Mouse (Mus musculus): ENCODE results near the gene Olfr777.
"Not testable (repeated sequence)": the region's sequence is repeated elsewhere in the genome, so short reads cannot be mapped to it uniquely, and the experiment has no call there.

Gene Olfr777

DNA sequence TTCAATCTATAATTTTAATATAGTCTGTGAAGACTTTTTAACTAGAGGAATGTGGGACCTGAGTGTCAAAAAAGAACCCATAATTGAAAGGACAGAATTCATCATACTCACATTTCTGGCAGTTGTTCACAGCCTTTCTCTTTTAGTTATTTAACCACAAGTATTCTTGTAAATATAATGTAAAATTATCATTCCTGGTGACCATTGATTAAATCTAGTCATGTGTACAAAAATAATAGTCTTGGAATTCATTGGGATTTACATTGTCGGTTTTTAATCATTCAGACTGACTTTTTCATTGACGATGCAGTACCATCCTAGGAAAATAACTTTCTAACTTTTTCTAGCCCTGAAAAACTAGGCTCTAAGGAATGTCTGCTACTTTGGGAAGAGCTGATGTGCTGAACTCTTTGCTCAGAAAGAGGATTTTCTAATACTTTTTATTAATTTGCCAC is at the start of gene Olfr777:
TSS of gene Olfr777 (minus strand) at position 405 of the 455 bp plus-strand sequence.
- no peak for DNase-seq

DNA sequence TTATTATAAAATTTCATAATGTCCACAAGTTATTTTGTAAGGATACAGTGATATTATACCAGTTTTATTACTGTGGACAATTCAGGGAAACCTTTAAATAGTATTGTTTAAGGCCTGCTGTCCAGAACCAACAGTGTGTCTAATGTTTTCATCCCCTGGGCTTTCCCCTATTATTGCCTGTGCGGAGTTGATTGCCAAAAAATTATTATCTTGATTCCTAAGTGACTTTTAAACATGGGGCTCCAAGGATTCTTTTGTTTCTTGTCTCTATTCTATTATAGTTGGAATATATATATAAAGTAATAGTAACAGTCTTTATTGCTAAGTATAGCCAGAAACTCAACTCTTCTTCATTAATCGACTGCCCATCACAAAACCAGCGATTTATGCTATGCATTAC is 46.5 kb upstream of the Olfr777 start, which contains the start of gene Olfr780:
TSS of gene Olfr780 (plus strand) at position 301 of the 400 bp plus-strand sequence.
- DNase-seq = no peak

DNA sequence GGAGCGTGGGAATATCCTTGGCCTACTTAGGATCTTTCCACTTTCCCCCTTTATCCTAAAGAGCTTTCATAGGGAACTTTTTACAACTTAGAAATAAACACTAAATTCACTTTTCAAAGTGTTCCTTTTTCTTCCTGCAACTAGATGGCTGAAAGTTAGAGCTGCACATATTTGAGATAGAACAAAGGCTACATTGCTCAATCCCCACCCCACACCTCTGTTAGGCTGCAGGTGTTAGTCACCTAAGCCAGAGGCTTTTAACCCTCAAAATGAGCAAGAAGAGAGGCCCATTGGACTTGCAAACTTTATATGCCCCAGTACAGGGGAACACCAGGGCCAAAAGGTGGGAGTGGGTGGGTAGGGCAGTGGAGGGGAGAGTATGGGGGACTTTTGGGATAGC is 42.2 kb upstream of the Olfr777 start:
- DNase-seq = not testable (repeated sequence)

DNA sequence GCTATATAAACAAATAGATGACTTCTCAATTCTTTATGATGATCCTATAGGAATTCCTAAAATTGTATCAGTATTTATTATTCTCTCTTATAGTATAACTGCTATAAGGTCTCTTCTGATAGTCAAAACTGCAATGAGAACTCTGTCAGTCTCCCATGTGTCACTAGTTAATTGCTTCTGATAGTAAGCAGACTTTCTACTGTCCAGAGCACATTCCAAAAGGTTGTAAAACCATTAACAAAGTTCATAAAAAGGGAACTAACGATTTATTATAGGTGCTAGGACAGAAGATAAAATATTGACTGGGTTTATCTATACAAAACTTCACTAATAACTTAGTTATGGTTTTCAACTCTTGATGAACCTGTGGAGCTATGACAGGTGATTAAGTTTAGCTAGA is 41.7 kb upstream of the Olfr777 start:
- not testable (repeated sequence) for DNase-seq

DNA sequence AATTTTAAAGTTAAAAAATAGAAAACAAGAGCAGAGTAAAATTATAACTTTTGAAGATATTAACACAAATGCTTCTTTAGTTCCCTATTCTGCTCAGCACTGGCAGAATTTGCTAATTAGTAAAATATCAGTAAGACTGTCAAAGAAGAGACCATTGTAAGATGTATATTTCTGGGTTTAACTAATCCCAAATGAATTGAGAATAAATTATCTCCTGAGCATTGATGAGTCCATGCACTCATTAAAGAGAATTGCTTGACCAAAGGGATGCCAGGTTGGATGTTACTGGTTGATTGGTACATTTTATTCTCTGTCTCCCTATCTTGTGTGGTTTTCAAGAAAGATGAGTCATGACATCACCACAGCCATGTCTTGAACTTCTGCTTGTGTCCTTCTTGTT is 12.5 kb downstream of the Olfr777 start, which contains the start of gene Olfr776:
TSS of gene Olfr776 (plus strand) at position 301 of the 400 bp plus-strand sequence.
- no peak for DNase-seq

DNA sequence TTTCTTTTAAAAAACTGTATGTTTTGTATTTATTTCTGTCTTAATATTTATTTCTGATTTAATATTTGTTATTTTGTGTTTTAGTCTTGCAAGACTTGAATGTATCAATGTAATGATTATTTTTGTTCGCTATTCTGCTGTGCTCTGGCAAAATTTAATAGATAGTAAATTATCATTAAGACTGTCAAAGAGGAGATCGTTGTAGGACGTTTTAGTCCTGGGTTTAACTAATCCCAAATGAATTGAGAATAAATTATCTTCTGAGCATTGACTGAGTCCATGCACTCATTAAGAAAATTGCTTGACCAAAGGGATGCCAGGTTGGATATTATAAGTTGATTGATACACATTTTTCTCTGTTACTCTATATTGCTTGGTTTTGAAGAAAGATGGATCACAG is 23.2 kb downstream of the Olfr777 start, which contains the start of gene Olfr775:
TSS of gene Olfr775 (plus strand) at position 301 of the 400 bp plus-strand sequence.
- DNase-seq = no peak

DNA sequence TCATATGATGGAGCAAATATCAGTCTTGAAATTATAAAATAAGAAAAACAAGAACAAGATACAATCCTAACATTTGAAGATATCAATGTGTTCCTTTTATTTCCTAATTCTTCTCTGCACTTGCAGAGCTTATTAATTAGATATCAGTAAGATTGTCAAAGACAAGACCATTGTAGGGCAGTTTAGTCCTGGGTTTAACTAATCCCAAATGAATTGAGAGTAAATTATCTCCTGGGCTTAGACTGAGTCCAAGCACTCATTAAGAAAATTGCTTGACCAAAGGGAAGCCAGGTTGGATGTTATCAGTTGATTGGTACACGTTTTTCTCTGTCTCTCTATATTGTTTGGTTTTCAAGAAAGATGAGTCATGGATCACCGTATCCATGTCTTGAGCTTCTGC is 35.4 kb downstream of the Olfr777 start, which contains the start of gene Olfr774:
TSS of gene Olfr774 (plus strand) at position 301 of the 400 bp plus-strand sequence.
- no peak for DNase-seq

DNA sequence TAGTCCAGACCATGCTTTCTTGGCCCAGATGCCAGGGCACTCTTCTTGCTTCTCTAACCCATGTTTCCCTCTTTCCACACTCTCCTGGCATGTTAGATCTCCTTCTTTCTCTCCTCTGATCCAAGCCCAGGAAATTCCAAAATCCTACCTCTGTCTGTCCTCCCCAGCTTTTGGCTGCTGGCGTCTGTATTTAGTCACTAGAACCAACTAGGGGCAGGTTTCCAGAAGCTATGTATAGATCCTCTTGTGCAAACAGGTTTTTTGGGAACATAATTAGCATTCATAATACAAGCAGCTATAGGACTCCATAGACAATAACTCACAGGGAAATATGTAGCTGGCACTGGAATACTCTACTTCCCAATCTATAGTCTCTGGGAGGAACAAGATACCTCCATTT is 40.5 kb downstream of the Olfr777 start:
- DNase-seq = no peak

Measured in kidney, adult 8-10 months (tissue).